ENCODE assay signal across 30 mouse cellular contexts in the genomic region with DNA sequence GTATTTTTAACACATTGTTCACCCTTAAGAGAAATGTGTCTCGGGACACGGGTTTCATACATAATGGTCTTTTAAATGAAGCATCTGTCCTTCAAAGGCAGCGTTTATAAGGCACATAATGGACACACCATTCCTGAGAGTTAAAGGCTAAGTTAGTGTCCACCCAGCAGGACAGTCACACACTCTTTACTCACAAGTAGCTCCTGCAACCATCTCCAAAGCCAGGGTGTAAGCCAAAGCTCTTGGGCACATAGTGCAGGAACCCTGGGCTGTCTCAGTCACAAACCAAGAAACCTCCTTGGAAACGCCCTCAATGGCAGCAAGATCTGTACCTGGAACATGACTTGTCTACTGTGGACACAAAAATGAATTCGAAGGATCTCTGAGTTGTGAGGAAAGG.
"Had no signal": no experiment of that assay in that cellular context is flagged by ENCODE, and none has a peak within 500 bp of the region (broad histone marks: within the 10 kb centered on the region; RNA-seq: fewer than 3 reads in every experiment).

No protein-coding gene starts in this region.

- H3K9me3 ChIP-seq: limb, embryonic 10.5 days; limb, embryonic 12.5 days; limb, embryonic 13.5 days; limb, embryonic 15.5 days; liver, embryonic 12.5 days; liver, embryonic 13.5 days; liver, embryonic 15.5 days; lung, embryonic 15.5 days; megakaryocyte, embryonic 14.5 days; midbrain, embryonic 10.5 days; midbrain, embryonic 12.5 days; midbrain, embryonic 13.5 days; midbrain, embryonic 15.5 days; neural tube, embryonic 12.5 days had no signal

- H3K9ac ChIP-seq: limb, embryonic 12.5 days; limb, embryonic 13.5 days; limb, embryonic 15.5 days; liver, embryonic 12.5 days; liver, embryonic 13.5 days; liver, embryonic 14.5 days; liver, embryonic 15.5 days; liver, postnatal 0 days; lung, embryonic 14.5 days; lung, embryonic 15.5 days; midbrain, embryonic 12.5 days; midbrain, embryonic 13.5 days; midbrain, embryonic 15.5 days; neural tube, embryonic 12.5 days had no signal

- ATAC-seq: liver, embryonic 12.5 days; liver, postnatal 0 days; lung, postnatal 0 days; midbrain, embryonic 13.5 days; midbrain, embryonic 16.5 days had no signal

- H3K27me3 ChIP-seq: limb, embryonic 12.5 days; limb, embryonic 13.5 days; limb, embryonic 15.5 days; liver, embryonic 12.5 days; liver, embryonic 13.5 days; liver, embryonic 15.5 days; lung, embryonic 15.5 days; megakaryocyte, embryonic 14.5 days; midbrain, embryonic 12.5 days; midbrain, embryonic 13.5 days; midbrain, embryonic 15.5 days; neural tube, embryonic 12.5 days had no signal

- H3K4me3 ChIP-seq: limb, embryonic 10.5 days; limb, embryonic 12.5 days; limb, embryonic 13.5 days; limb, embryonic 15.5 days; liver, embryonic 12.5 days; liver, embryonic 13.5 days; liver, embryonic 15.5 days; lung, embryonic 15.5 days; megakaryocyte, embryonic 14.5 days; midbrain, embryonic 10.5 days; midbrain, embryonic 12.5 days; midbrain, embryonic 13.5 days; midbrain, embryonic 15.5 days; myocyte; neural tube, embryonic 12.5 days had no signal

- H3K4me2 ChIP-seq: limb, embryonic 12.5 days; limb, embryonic 13.5 days; limb, embryonic 15.5 days; liver, embryonic 11.5 days; liver, embryonic 12.5 days; liver, embryonic 13.5 days; liver, embryonic 15.5 days; lung, embryonic 14.5 days; lung, embryonic 15.5 days; midbrain, embryonic 12.5 days; midbrain, embryonic 13.5 days; midbrain, embryonic 15.5 days; neural tube, embryonic 12.5 days had no signal

- H3K4me1 ChIP-seq: limb, embryonic 10.5 days; limb, embryonic 12.5 days; limb, embryonic 13.5 days; limb, embryonic 15.5 days; liver, embryonic 12.5 days; liver, embryonic 13.5 days; liver, embryonic 15.5 days; lung, embryonic 15.5 days; megakaryocyte, embryonic 14.5 days; midbrain, embryonic 12.5 days; midbrain, embryonic 15.5 days had no signal

- H3K27ac ChIP-seq: limb, embryonic 10.5 days; limb, embryonic 12.5 days; limb, embryonic 13.5 days; limb, embryonic 15.5 days; liver, embryonic 12.5 days; liver, embryonic 13.5 days; liver, embryonic 14.5 days; liver, embryonic 15.5 days; lung, embryonic 15.5 days; macrophage; midbrain, embryonic 10.5 days; midbrain, embryonic 12.5 days; midbrain, embryonic 13.5 days; midbrain, embryonic 15.5 days; neural tube, embryonic 12.5 days had no signal

- DNase-seq: left cerebral cortex, postnatal 4 days; liver; liver, embryonic 13.5 days; liver, postnatal 0 days; lung, adult 18-20 months; lung, adult 2 months; lung, embryonic 14.5 days; lung, postnatal 10 days; lung, postnatal 14 days; lung, postnatal 36 days; lung, postnatal 4 days had no signal

- H3K36me3 ChIP-seq: limb, embryonic 10.5 days; limb, embryonic 12.5 days; limb, embryonic 13.5 days; limb, embryonic 15.5 days; lung, embryonic 15.5 days; midbrain, embryonic 10.5 days; midbrain, embryonic 12.5 days; midbrain, embryonic 13.5 days; midbrain, embryonic 15.5 days; neural tube, embryonic 12.5 days had no signal
